Mouse (Mus musculus) lung, embryonic 16.5 days (tissue): ENCODE measurements around the gene B430306N03Rik. TPM values are rescaled to one million over a fixed set of nuclear protein-coding genes. Genes with fewer than 3 reads are reported as not detected.

Experiments used
- ATAC-seq: fragments of 200-750 bp; cut with Nextera tagmentation; 2 replicates; pipeline ENCODE4 v1.8.0; 2017; ENCODE audit warnings: low read depth, mild to moderate bottlenecking, moderate library complexity
- H3K27ac ChIP-seq: fragments of 300-500 bp; sonication (generic); 2 replicates; pipeline ENCODE4 v1.5.1; 2014; ENCODE audit warnings: mild to moderate bottlenecking, control low read depth, low read length
- H3K27me3 ChIP-seq: fragments of 300-500 bp; sonication (generic); 2 replicates; pipeline ENCODE4 v1.6.1; 2014; ENCODE audit warnings: low read depth, low read length, mixed read lengths; ENCODE audit not compliant: control insufficient read depth, insufficient read depth
- H3K36me3 ChIP-seq: fragments of 300-500 bp; sonication (generic); 2 replicates; pipeline ENCODE4 v1.6.1; 2014; ENCODE audit warnings: low read length; ENCODE audit not compliant: control insufficient read depth, insufficient read depth
- H3K4me1 ChIP-seq: fragments of 300-500 bp; sonication (generic); replicated peaks from 2 replicates; pipeline ENCODE4 v1.6.1; 2014; ENCODE audit warnings: low read length, mixed read lengths; ENCODE audit not compliant: control insufficient read depth, insufficient read depth
- H3K4me2 ChIP-seq: fragments of 300-500 bp; sonication (generic); 2 replicates; pipeline ENCODE4 v1.6.1; 2014; ENCODE audit warnings: low read depth, low read length, control low read depth
- H3K4me3 ChIP-seq: fragments of 300-500 bp; sonication (generic); 2 replicates; pipeline ENCODE4 v1.5.1; 2014; ENCODE audit warnings: mild to moderate bottlenecking, low read length, control low read depth
- H3K9ac ChIP-seq: fragments of 300-500 bp; sonication (generic); 2 replicates; pipeline ENCODE4 v1.6.1; 2014; ENCODE audit warnings: low read length, control low read depth
- H3K9me3 ChIP-seq: fragments of 300-500 bp; sonication (generic); 2 replicates; pipeline ENCODE4 v1.6.1; 2016; ENCODE audit warnings: low read length; ENCODE audit not compliant: control insufficient read depth
- WGBS: fragments of 180-500 bp; shearing (Covaris S2); extraction: QIAGEN DNeasy Blood & Tissue Kit; methylation state at CpG from one replicate; pipeline ENCODE4 v1.1.7; 2014; 5-methylcytosine and 5-hydroxymethylcytosine counted together
- polyA plus RNA-seq: library from polyadenylated mRNA; unstranded; fragments of >200 nt; fragmentation: Nextera tagmentation; extraction: Ambion mirVana; gene quantifications from 2 replicates; pipeline ENCODE4 v1.2.1, GENCODE M21; 2015

B430306N03Rik gene
- polyA plus RNA-seq, 1 experiment from 2014 or later: 0.34 TPM

DNA sequence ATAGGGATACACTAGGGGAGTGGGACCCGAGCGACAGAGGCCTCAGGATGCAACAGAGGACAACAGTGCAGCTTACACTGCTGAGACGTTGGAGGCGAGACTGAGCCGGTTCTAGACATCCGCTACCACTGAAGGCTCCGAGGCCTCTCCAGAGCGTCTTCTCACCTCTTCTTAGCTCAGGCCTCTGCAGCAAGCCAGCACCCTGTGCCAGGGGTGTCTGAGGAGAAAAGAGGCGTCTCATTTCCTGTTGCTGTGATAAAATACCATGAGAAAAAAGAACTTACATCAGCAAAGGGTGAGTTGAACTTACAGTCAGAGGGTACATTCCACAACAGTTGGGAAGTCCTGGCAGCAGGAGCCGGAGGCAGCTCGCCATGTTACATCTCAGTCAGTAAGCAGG, 9.7 kb downstream of the B430306N03Rik start:
- Histone ChIP-seq H3K4me3 (no peak overlapping the region), H3K36me3 (no peaks in the 10 kb centered on the region), H3K4me2 (no peak overlapping the region), H3K27ac (no peak overlapping the region), H3K4me1 (no peaks in the 10 kb centered on the region), H3K9me3 (no peaks in the 10 kb centered on the region), H3K9ac (no peak overlapping the region), H3K27me3 (no peaks in the 10 kb centered on the region)
- ATAC-seq: no peak
- WGBS: 63% methylated on average over 11 of the region's 11 CpGs

- ATAC-seq: no peak
- no peak overlapping the region for H3K4me2 ChIP-seq
Measured at GRCm38 (mm10) chr17:48326656-48327055, 10.7 kb downstream of the B430306N03Rik start.

DNA sequence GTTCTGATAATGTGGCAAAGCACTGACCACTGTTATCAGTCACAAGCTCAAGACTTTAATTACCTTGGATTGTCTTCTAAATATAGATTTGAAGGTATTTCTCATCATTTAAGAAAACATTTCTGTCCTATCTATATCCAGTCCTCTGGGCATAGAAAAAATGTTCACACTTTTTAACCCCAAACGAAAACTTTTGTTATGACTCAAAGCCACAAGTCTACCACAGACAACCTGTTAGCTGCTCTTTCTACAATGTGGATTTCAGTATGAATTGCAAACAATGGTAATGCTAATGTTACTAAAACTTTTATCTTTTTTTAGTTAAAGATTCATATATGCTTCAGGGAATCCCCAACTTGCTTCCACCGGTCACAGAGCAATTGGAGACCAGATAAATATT, 16.6 kb downstream of the B430306N03Rik start:
- no peaks in the 10 kb centered on the region for H3K27me3 ChIP-seq
- no peak for ATAC-seq
- H3K36me3 ChIP-seq: no peaks in the 10 kb centered on the region
- H3K4me2 ChIP-seq: no peak overlapping the region
- no peak overlapping the region for H3K4me3 ChIP-seq
- no peak overlapping the region for H3K27ac ChIP-seq
- WGBS: 75% methylated on average over 2 of the region's 2 CpGs
- no peak overlapping the region for H3K9ac ChIP-seq
- no peaks in the 10 kb centered on the region for H3K9me3 ChIP-seq
- no peaks in the 10 kb centered on the region for H3K4me1 ChIP-seq

More at GRCm38 (mm10) chr17:48326656-48327055, 10.7 kb downstream of the B430306N03Rik start:
- H3K27me3 ChIP-seq: no peaks in the 10 kb centered on the region
- H3K36me3 ChIP-seq: no peaks in the 10 kb centered on the region
- no peak overlapping the region for H3K4me3 ChIP-seq
- H3K9me3 ChIP-seq: no peaks in the 10 kb centered on the region
- H3K4me1 ChIP-seq: no peaks in the 10 kb centered on the region
- WGBS: 62% methylated on average over 4 of the region's 4 CpGs
- H3K27ac ChIP-seq: no peak overlapping the region
- H3K9ac ChIP-seq: no peak overlapping the region

DNA sequence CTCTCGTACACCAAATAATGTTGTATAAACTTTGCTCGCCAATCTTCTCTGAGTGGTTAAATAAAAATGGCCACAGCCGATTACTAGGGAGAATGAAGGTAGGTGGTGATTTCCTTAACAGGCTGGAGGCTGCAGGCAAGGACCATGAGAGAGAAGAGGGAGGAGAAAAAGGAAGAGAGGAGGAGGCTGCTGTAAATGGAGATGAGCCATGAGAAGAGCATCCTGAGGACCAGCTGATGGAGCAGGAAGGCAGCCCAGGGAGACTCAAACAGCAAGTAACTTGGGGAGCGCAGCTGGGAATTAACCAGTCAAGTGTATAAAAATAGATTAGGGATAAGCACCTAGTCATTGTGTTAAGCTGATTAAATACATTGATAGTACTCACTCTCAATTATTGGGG, 18.2 kb downstream of the B430306N03Rik start:
- Histone ChIP-seq H3K9ac (no peak overlapping the region), H3K4me2 (no peak overlapping the region), H3K9me3 (no peaks in the 10 kb centered on the region), H3K4me3 (no peak overlapping the region), H3K4me1 (no peaks in the 10 kb centered on the region), H3K27ac (no peak overlapping the region), H3K36me3 (no peaks in the 10 kb centered on the region), H3K27me3 (no peaks in the 10 kb centered on the region)
- 86% methylated on average over 4 of the region's 4 CpGs for WGBS
- no peak for ATAC-seq

- 5% methylated on average over 6 of the region's 6 CpGs for WGBS
- H3K9ac ChIP-seq: no peak overlapping the region
- H3K4me2 ChIP-seq: no peak overlapping the region
- no peak overlapping the region for H3K4me3 ChIP-seq
- H3K27ac ChIP-seq: no peak overlapping the region
- no peaks in the 10 kb centered on the region for H3K9me3 ChIP-seq
- no peaks in the 10 kb centered on the region for H3K27me3 ChIP-seq
- no peak for ATAC-seq
- H3K4me1 ChIP-seq: no peaks in the 10 kb centered on the region
- H3K36me3 ChIP-seq: no peaks in the 10 kb centered on the region
Measured at GRCm38 (mm10) chr17:48336857-48337256, 20.9 kb downstream of the B430306N03Rik start.

DNA sequence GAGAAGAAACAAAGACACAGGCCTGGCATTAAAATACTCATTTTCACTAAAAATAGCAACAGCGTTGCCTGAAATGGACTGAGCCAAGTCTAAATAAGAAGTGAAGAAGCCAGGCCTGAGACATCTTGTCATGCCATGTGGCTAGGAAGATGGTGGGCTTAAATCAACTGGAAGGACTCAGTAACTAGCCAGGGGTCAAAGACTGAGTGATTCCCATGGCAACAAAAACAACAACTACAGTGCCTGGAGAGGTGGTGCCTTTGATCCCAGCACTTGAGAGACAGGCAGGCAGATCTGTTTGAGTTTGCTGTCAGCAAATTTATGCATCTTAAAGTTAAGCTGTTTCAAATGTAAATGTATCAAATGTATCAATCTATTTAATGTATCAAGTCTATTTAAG, 24.3 kb downstream of the B430306N03Rik start:
- Histone ChIP-seq H3K27ac (no peak overlapping the region), H3K9me3 (no peaks in the 10 kb centered on the region), H3K36me3 (no peaks in the 10 kb centered on the region), H3K4me3 (no peak overlapping the region), H3K4me1 (no peaks in the 10 kb centered on the region), H3K27me3 (no peaks in the 10 kb centered on the region), H3K9ac (no peak overlapping the region), H3K4me2 (no peak overlapping the region)
- WGBS: 66% methylated on average over 1 of the region's 1 CpGs
- ATAC-seq: no peak

GRCm38 (mm10) chr17:48341947-48342346, 26.0 kb downstream of the B430306N03Rik start:
- H3K27ac ChIP-seq: no peak overlapping the region

GRCm38 (mm10) chr17:48343065-48343464, 27.1 kb downstream of the B430306N03Rik start:
- Histone ChIP-seq H3K27ac (no peak overlapping the region), H3K9ac (no peak overlapping the region), H3K4me2 (no peak overlapping the region), H3K27me3 (no peaks in the 10 kb centered on the region), H3K4me1 (no peaks in the 10 kb centered on the region), H3K36me3 (no peaks in the 10 kb centered on the region), H3K4me3 (no peak overlapping the region), H3K9me3 (no peaks in the 10 kb centered on the region)
- no peak for ATAC-seq
- WGBS: 81% methylated on average over 2 of the region's 2 CpGs

More at GRCm38 (mm10) chr17:48341947-48342346, 26.0 kb downstream of the B430306N03Rik start:
- no peaks in the 10 kb centered on the region for H3K9me3 ChIP-seq
- no peak overlapping the region for H3K4me3 ChIP-seq
- H3K9ac ChIP-seq: no peak overlapping the region
- H3K4me2 ChIP-seq: no peak overlapping the region
- H3K4me1 ChIP-seq: no peaks in the 10 kb centered on the region
- no peaks in the 10 kb centered on the region for H3K27me3 ChIP-seq
- H3K36me3 ChIP-seq: no peaks in the 10 kb centered on the region
- WGBS: 49% methylated on average over 3 of the region's 3 CpGs
- no peak for ATAC-seq

DNA sequence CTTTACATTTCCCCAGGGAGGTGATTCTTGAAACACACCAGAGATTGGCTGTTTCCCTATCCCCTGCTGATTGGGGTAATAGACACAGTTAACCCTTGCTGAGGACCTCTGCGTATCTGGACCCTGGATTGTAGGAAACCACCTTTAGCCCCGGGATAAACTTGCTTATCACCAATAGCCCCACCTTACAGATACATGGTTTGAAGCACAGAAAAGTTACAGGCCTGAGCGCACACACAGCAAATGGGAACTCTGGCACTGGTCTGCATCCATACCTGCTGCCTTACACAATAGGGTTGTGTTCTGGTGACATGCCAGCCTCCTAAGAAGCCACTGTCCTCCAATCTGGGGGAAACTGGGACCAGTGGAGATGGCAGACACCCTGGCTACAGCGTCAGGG, 29.9 kb downstream of the B430306N03Rik start:
- H3K27ac ChIP-seq: no peak overlapping the region
- no peaks in the 10 kb centered on the region for H3K27me3 ChIP-seq
- 77% methylated on average over 4 of the region's 4 CpGs for WGBS
- H3K9me3 ChIP-seq: no peaks in the 10 kb centered on the region
- no peak overlapping the region for H3K4me2 ChIP-seq
- no peaks in the 10 kb centered on the region for H3K4me1 ChIP-seq
- H3K36me3 ChIP-seq: no peaks in the 10 kb centered on the region
- no peak overlapping the region for H3K9ac ChIP-seq
- no peak overlapping the region for H3K4me3 ChIP-seq
- no peak for ATAC-seq

GRCm38 (mm10) chr17:48346231-48346630, 30.3 kb downstream of the B430306N03Rik start, which contains the start of gene Trem2:
TSS of gene Trem2 (plus strand) at chr17:48346401.
- Histone ChIP-seq H3K36me3 (no peaks in the 10 kb centered on the region), H3K4me3 (no peak within 1 kb of the TSS), H3K27me3 (no peaks in the 10 kb centered on the region), H3K27ac (no peak within 1 kb of the TSS), H3K4me1 (no peaks in the 10 kb centered on the region), H3K9ac (no peak within 1 kb of the TSS), H3K9me3 (no peaks in the 10 kb centered on the region), H3K4me2 (no peak within 1 kb of the TSS)
- no peak for ATAC-seq
- WGBS: 66% methylated on average over 5 of the region's 5 CpGs
